Mouse (Mus musculus): ENCODE data around the gene Acvr2b.
A peak's percentile ranks its signal among the peaks of the same experiment; 100 is the strongest.

Acvr2b gene

GRCm38 (mm10) chr9:119390214-119390613 lies 11.7 kb upstream of the Acvr2b start:
- no peak for DNase-seq (ENCODE audit: low read depth, low spot score)
- no peaks in the 10 kb centered on the region for H3K27me3 ChIP-seq (ENCODE audit: control insufficient read depth, insufficient read depth, low read length, poor library complexity, severe bottlenecking)
- H3K36me3 ChIP-seq (ENCODE audit: control insufficient read depth, insufficient read depth, low read length, poor library complexity, severe bottlenecking): no peaks in the 10 kb centered on the region

GRCm38 (mm10) chr9:119394808-119395207 lies 7.1 kb upstream of the Acvr2b start:
- Histone ChIP-seq H3K27me3 (ENCODE audit: control insufficient read depth, insufficient read depth, low read length, poor library complexity, severe bottlenecking) (no peaks in the 10 kb centered on the region), H3K36me3 (ENCODE audit: control insufficient read depth, insufficient read depth, low read length, poor library complexity, severe bottlenecking) (no peaks in the 10 kb centered on the region)
- DNase-seq (ENCODE audit: low read depth, low spot score): no peak

GRCm38 (mm10) chr9:119401351-119401750 lies 567 bp upstream of the Acvr2b start:
- Histone ChIP-seq H3K36me3 (ENCODE audit: control insufficient read depth, insufficient read depth, low read length, poor library complexity, severe bottlenecking) (no peaks in the 10 kb centered on the region), H3K27me3 (ENCODE audit: control insufficient read depth, insufficient read depth, low read length, poor library complexity, severe bottlenecking) (no peaks in the 10 kb centered on the region)
- DNase-seq (ENCODE audit: low read depth, low spot score): no peak

- no peaks in the 10 kb centered on the region for H3K27me3 ChIP-seq (ENCODE audit: control insufficient read depth, insufficient read depth, low read length, poor library complexity, severe bottlenecking)
- no peaks in the 10 kb centered on the region for H3K36me3 ChIP-seq (ENCODE audit: control insufficient read depth, insufficient read depth, low read length, poor library complexity, severe bottlenecking)
- peak; percentile 5 for DNase-seq (ENCODE audit: low read depth, low spot score)
These were observed 626 bp downstream of the Acvr2b start for GRCm38 (mm10) chr9:119402253-119403235.

- no peak for DNase-seq (ENCODE audit: low read depth, low spot score)
- Histone ChIP-seq H3K27me3 (ENCODE audit: control insufficient read depth, insufficient read depth, low read length, poor library complexity, severe bottlenecking) (no peaks in the 10 kb centered on the region), H3K36me3 (ENCODE audit: control insufficient read depth, insufficient read depth, low read length, poor library complexity, severe bottlenecking) (no peaks in the 10 kb centered on the region)
These were observed 1.3 kb downstream of the Acvr2b start for GRCm38 (mm10) chr9:119403236-119403641.

- Histone ChIP-seq H3K36me3 (ENCODE audit: control insufficient read depth, insufficient read depth, low read length, poor library complexity, severe bottlenecking) (no peaks in the 10 kb centered on the region), H3K27me3 (ENCODE audit: control insufficient read depth, insufficient read depth, low read length, poor library complexity, severe bottlenecking) (no peaks in the 10 kb centered on the region)
- DNase-seq (ENCODE audit: low read depth, low spot score): peak; percentile 11
These were observed 2.2 kb downstream of the Acvr2b start for GRCm38 (mm10) chr9:119404090-119404489.

GRCm38 (mm10) chr9:119407884-119408283 lies 6.0 kb downstream of the Acvr2b start:
- H3K36me3 ChIP-seq (ENCODE audit: control insufficient read depth, insufficient read depth, low read length, poor library complexity, severe bottlenecking): no peaks in the 10 kb centered on the region
- H3K27me3 ChIP-seq (ENCODE audit: control insufficient read depth, insufficient read depth, low read length, poor library complexity, severe bottlenecking): no peaks in the 10 kb centered on the region
- DNase-seq (ENCODE audit: low read depth, low spot score): no peak

- no peaks in the 10 kb centered on the region for H3K36me3 ChIP-seq (ENCODE audit: control insufficient read depth, insufficient read depth, low read length, poor library complexity, severe bottlenecking)
- H3K27me3 ChIP-seq (ENCODE audit: control insufficient read depth, insufficient read depth, low read length, poor library complexity, severe bottlenecking): no peaks in the 10 kb centered on the region
- no peak for DNase-seq (ENCODE audit: low read depth, low spot score)
These were observed 7.2 kb downstream of the Acvr2b start for GRCm38 (mm10) chr9:119408898-119409664.

GRCm38 (mm10) chr9:119409864-119410263 lies 7.9 kb downstream of the Acvr2b start:
- no peaks in the 10 kb centered on the region for H3K36me3 ChIP-seq (ENCODE audit: control insufficient read depth, insufficient read depth, low read length, poor library complexity, severe bottlenecking)
- DNase-seq (ENCODE audit: low read depth, low spot score): no peak
- H3K27me3 ChIP-seq (ENCODE audit: control insufficient read depth, insufficient read depth, low read length, poor library complexity, severe bottlenecking): no peaks in the 10 kb centered on the region

- no peak for DNase-seq (ENCODE audit: low read depth, low spot score)
- H3K36me3 ChIP-seq (ENCODE audit: control insufficient read depth, insufficient read depth, low read length, poor library complexity, severe bottlenecking): no peaks in the 10 kb centered on the region
- H3K27me3 ChIP-seq (ENCODE audit: control insufficient read depth, insufficient read depth, low read length, poor library complexity, severe bottlenecking): no peaks in the 10 kb centered on the region
These were observed 16.1 kb downstream of the Acvr2b start for GRCm38 (mm10) chr9:119418025-119418424.

GRCm38 (mm10) chr9:119419852-119420438 lies 18.0 kb downstream of the Acvr2b start:
- no peaks in the 10 kb centered on the region for H3K27me3 ChIP-seq (ENCODE audit: control insufficient read depth, insufficient read depth, low read length, poor library complexity, severe bottlenecking)
- DNase-seq (ENCODE audit: low read depth, low spot score): no peak
- no peaks in the 10 kb centered on the region for H3K36me3 ChIP-seq (ENCODE audit: control insufficient read depth, insufficient read depth, low read length, poor library complexity, severe bottlenecking)

- H3K36me3 ChIP-seq (ENCODE audit: control insufficient read depth, insufficient read depth, low read length, poor library complexity, severe bottlenecking): no peaks in the 10 kb centered on the region
- no peak for DNase-seq (ENCODE audit: low read depth, low spot score)
These were observed 23.5 kb downstream of the Acvr2b start for GRCm38 (mm10) chr9:119425217-119425975.

GRCm38 (mm10) chr9:119425976-119426415 lies 24.1 kb downstream of the Acvr2b start:
- no peak for DNase-seq (ENCODE audit: low read depth, low spot score)
- no peaks in the 10 kb centered on the region for H3K27me3 ChIP-seq (ENCODE audit: control insufficient read depth, insufficient read depth, low read length, poor library complexity, severe bottlenecking)
- H3K36me3 ChIP-seq (ENCODE audit: control insufficient read depth, insufficient read depth, low read length, poor library complexity, severe bottlenecking): no peaks in the 10 kb centered on the region

More at GRCm38 (mm10) chr9:119425217-119425975, 23.5 kb downstream of the Acvr2b start:
- no peaks in the 10 kb centered on the region for H3K27me3 ChIP-seq (ENCODE audit: control insufficient read depth, insufficient read depth, low read length, poor library complexity, severe bottlenecking)

- DNase-seq (ENCODE audit: low read depth, low spot score): no peak
- Histone ChIP-seq H3K27me3 (ENCODE audit: control insufficient read depth, insufficient read depth, low read length, poor library complexity, severe bottlenecking) (no peaks in the 10 kb centered on the region), H3K36me3 (ENCODE audit: control insufficient read depth, insufficient read depth, low read length, poor library complexity, severe bottlenecking) (no peaks in the 10 kb centered on the region)
These were observed 24.6 kb downstream of the Acvr2b start for GRCm38 (mm10) chr9:119426483-119426882.
